Mouse (Mus musculus) CH12.LX (cell line): ENCODE results near the gene Glrb. TPM values are rescaled to one million over a fixed set of nuclear protein-coding genes. Genes with fewer than 3 reads are reported as not detected.

Experiments used
- DNase-seq: peaks from one replicate; pipeline ENCODE4 v3.0.0-alpha.2; 2013; ENCODE audit errors: extremely low read depth
- H3K27ac ChIP-seq: 2 replicates; pipeline ENCODE4 v1.5.1; 2012; ENCODE audit warnings: low read depth, mild to moderate bottlenecking, control low read depth, moderate library complexity; ENCODE audit not compliant: insufficient read depth
- H3K27me3 ChIP-seq: replicated peaks from 2 replicates; pipeline ENCODE3; 2012; ENCODE audit warnings: inconsistent platforms
- H3K36me3 ChIP-seq, 2 experiments: replicated peaks in 1 of 2; 2 replicates each; pipeline versions ENCODE3 to v1.6.1; 2012; ENCODE audit warnings: inconsistent platforms in 1 of 2, low read length in 1 of 2, mild to moderate bottlenecking in 1 of 2, mixed read lengths in 1 of 2, moderate library complexity in 1 of 2; ENCODE audit not compliant: control insufficient read depth in 1 of 2, insufficient read depth in 1 of 2
- H3K4me1 ChIP-seq, 2 experiments: 2 replicates each; pipeline ENCODE4 v1.6.1; 2012; ENCODE audit warnings: inconsistent platforms in 1 of 2, moderate library complexity in 1 of 2; ENCODE audit not compliant: insufficient read depth in 2 of 2, control insufficient read depth in 1 of 2
- H3K4me2 ChIP-seq: 2 replicates; pipeline ENCODE4 v1.6.1; 2012; ENCODE audit warnings: low read depth, mild to moderate bottlenecking, control low read depth; ENCODE audit not compliant: poor library complexity, insufficient read depth, severe bottlenecking
- H3K4me3 ChIP-seq, 3 experiments: fragments of 150-350 bp in 1 of 3; sonication (generic) in 1 of 3; replicated peaks in 1 of 3; 2 replicates each; pipeline versions ENCODE3 to v1.5.1; 2011 to 2012; ENCODE audit warnings: low read depth in 2 of 3, low read length in 2 of 3, mild to moderate bottlenecking in 2 of 3, moderate library complexity in 2 of 3, control low read depth in 1 of 3, improper control_type of control experiment in 1 of 3, inconsistent platforms in 1 of 3, mixed read lengths in 1 of 3; ENCODE audit not compliant: poor library complexity in 1 of 3
- H3K79me2 ChIP-seq: replicated peaks from 2 replicates; pipeline ENCODE4 v1.6.1; 2012; ENCODE audit warnings: mild to moderate bottlenecking, moderate library complexity; ENCODE audit not compliant: control insufficient read depth, poor library complexity, insufficient read depth, severe bottlenecking; ENCODE audit errors: extremely low read depth
- H3K9ac ChIP-seq: 2 replicates; pipeline ENCODE4 v1.6.1; 2012; ENCODE audit warnings: low read depth, mild to moderate bottlenecking, control low read depth, moderate library complexity; ENCODE audit not compliant: insufficient read depth
- H3K9me3 ChIP-seq: replicated peaks from 2 replicates; pipeline ENCODE3; 2012; ENCODE audit warnings: low read length, inconsistent platforms, mixed read lengths
- CHD2 ChIP-seq: IDR thresholded peaks from 2 replicates; pipeline ENCODE4 v1.6.1; 2011; ENCODE audit warnings: low read length, improper control_type of control experiment
- CTCF ChIP-seq, 2 experiments: IDR thresholded peaks in 1 of 2; conservative IDR thresholded peaks in 1 of 2; 2 replicates each; pipeline ENCODE4 v1.5.1; 2011 to 2012; ENCODE audit warnings: low read depth in 2 of 2, low read length in 2 of 2, improper control_type of control experiment in 1 of 2, inconsistent platforms in 1 of 2, mild to moderate bottlenecking in 1 of 2, moderate library complexity in 1 of 2
- ELF1 ChIP-seq: IDR thresholded peaks from 2 replicates; pipeline ENCODE4 v1.6.1; 2014; ENCODE audit warnings: low read depth, mild to moderate bottlenecking, inconsistent platforms, low read length, improper control_type of control experiment
- ETS1 ChIP-seq: conservative IDR thresholded peaks from 2 replicates; pipeline ENCODE4 v1.6.1; 2012; ENCODE audit warnings: low read depth, mild to moderate bottlenecking, inconsistent platforms, low read length, improper control_type of control experiment, moderate library complexity
- GABPA ChIP-seq: IDR thresholded peaks from 2 replicates; pipeline ENCODE4 v1.6.1; 2012; ENCODE audit warnings: low read depth, low read length, improper control_type of control experiment, inconsistent platforms; ENCODE audit not compliant: insufficient replicate concordance
- HCFC1 ChIP-seq: IDR thresholded peaks from 2 replicates; pipeline ENCODE4 v1.6.1; 2012; ENCODE audit warnings: low read depth, mild to moderate bottlenecking, inconsistent platforms, low read length, improper control_type of control experiment
- JUN ChIP-seq: IDR thresholded peaks from 2 replicates; pipeline ENCODE4 v1.6.1; 2011; ENCODE audit warnings: low read depth, mild to moderate bottlenecking, low read length, improper control_type of control experiment, moderate library complexity; ENCODE audit not compliant: insufficient read depth
- JUND ChIP-seq: conservative IDR thresholded peaks from 2 replicates; pipeline ENCODE4 v1.6.1; 2011; ENCODE audit warnings: low read depth, low read length, improper control_type of control experiment
- KAT2A ChIP-seq: IDR thresholded peaks from 2 replicates; pipeline ENCODE4 v1.6.1; 2012; ENCODE audit warnings: low read length, improper control_type of control experiment, inconsistent platforms; ENCODE audit not compliant: insufficient replicate concordance
- MAFK ChIP-seq: IDR thresholded peaks from 2 replicates; pipeline ENCODE4 v1.6.1; 2011; ENCODE audit warnings: low read length, improper control_type of control experiment; ENCODE audit not compliant: insufficient replicate concordance
- MAX ChIP-seq: IDR thresholded peaks from 2 replicates; pipeline ENCODE4 v1.6.1; 2011; ENCODE audit warnings: low read length, improper control_type of control experiment
- MYC ChIP-seq: IDR thresholded peaks from 2 replicates; pipeline ENCODE4 v1.6.1; 2011; ENCODE audit warnings: low read depth, mild to moderate bottlenecking, improper control_type of control experiment, low read length
- POLR2A ChIP-seq: IDR thresholded peaks from 2 replicates; pipeline ENCODE4 v1.6.1; 2011; ENCODE audit warnings: low read depth, mild to moderate bottlenecking, improper control_type of control experiment, low read length
- POLR2AphosphoS2 ChIP-seq: IDR thresholded peaks from 2 replicates; pipeline ENCODE4 v1.6.1; 2011; ENCODE audit warnings: low read depth, low read length, improper control_type of control experiment
- RAD21 ChIP-seq: IDR thresholded peaks from 2 replicates; pipeline ENCODE4 v1.6.1; 2011; ENCODE audit warnings: low read depth, mild to moderate bottlenecking, low read length, improper control_type of control experiment, moderate library complexity
- SMC3 ChIP-seq: IDR thresholded peaks from 2 replicates; pipeline ENCODE4 v1.6.1; 2011; ENCODE audit warnings: low read depth, low read length, improper control_type of control experiment
- USF1 ChIP-seq: IDR thresholded peaks from 2 replicates; pipeline ENCODE4 v1.6.1; 2014; ENCODE audit warnings: low read depth, mild to moderate bottlenecking, inconsistent platforms, low read length, improper control_type of control experiment
- ZKSCAN1 ChIP-seq: IDR thresholded peaks from 2 replicates; pipeline ENCODE4 v1.6.1; 2012; ENCODE audit warnings: low read depth, inconsistent platforms, low read length, improper control_type of control experiment, borderline replicate concordance
- ZMIZ1 ChIP-seq: IDR thresholded peaks from 2 replicates; pipeline ENCODE4 v1.6.1; 2012; ENCODE audit warnings: low read depth, mild to moderate bottlenecking, inconsistent platforms, low read length, improper control_type of control experiment
- ZNF384 ChIP-seq: IDR thresholded peaks from 2 replicates; pipeline ENCODE4 v1.6.1; 2012; ENCODE audit warnings: low read depth, low read length, improper control_type of control experiment, inconsistent platforms
- dilution Hi-C: fragments of 300-500 bp; cut with MboI; formaldehyde crosslinking; loops from 2 replicates; pipeline ENCODE4 v1.14.3; 2020; ENCODE audit warnings: low sequenced_read_pairs; ENCODE audit not compliant: extremely low pct_unique_long_range_greater_than_20kb, extremely low pct_ligation_motif_present
- in situ Hi-C: fragments of 300-500 bp; cut with MboI; formaldehyde crosslinking; loops from 3 replicates; pipeline ENCODE4 v1.14.3; 2019; ENCODE audit warnings: low sequenced_read_pairs, low pct_ligation_motif_present, low pct_unique_long_range_greater_than_20kb, mixed read lengths
- polyA plus RNA-seq: library from polyadenylated mRNA; unstranded; fragments of >175 nt; gene quantifications from 2 replicates; pipeline ENCODE4 v1.2.1, GENCODE M21; 2012; ENCODE audit warnings: low read depth; ENCODE audit not compliant: insufficient read length
- total RNA-seq, 2 experiments: library from RNA; depleted of rRNA; stranded (reverse); fragments of 300-350 nt in 1 of 2; fragments of >200 nt in 1 of 2; gene quantifications; 2 replicates each; pipeline ENCODE4 v1.2.3; 2012 to 2014

Gene Glrb
- total and polyA plus RNA-seq, 3 experiments: not detected

DNA sequence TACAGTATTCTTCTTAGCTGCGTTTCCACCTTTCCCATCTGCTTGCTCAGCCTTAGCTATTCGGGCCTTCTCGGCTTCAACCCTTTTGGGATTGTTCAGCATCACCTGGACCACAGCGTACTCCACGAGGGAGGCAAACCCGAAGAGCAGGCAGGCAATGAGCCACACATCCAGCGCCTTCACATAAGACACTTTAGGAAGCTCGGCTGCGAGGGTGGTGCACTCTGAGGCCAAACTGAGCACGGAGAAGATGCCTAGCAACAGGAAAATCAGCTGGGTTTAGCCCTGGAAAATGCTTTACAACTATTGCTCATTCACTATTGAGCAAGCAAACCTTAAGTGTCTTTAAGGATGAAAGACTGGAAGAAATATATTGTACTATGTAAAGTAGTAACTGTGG is 62.5 kb downstream of the Glrb start:
- in situ Hi-C loops (no loop called here), dilution Hi-C loops (no loop called here)
- H3K4me1 ChIP-seq: no peaks in the 10 kb centered on the region
- H3K79me2 ChIP-seq: no peaks in the 10 kb centered on the region
- H3K9me3 ChIP-seq: no peaks in the 10 kb centered on the region
- no peak for DNase-seq
- H3K4me2 ChIP-seq: no peak overlapping the region
- H3K9ac ChIP-seq: no peak overlapping the region
- H3K27me3 ChIP-seq: no peaks in the 10 kb centered on the region
- no peak overlapping the region for H3K27ac ChIP-seq
- no peak overlapping the region for H3K4me3 ChIP-seq
- H3K36me3 ChIP-seq: no peaks in the 10 kb centered on the region
- TF ChIP-seq MAX (no peak), SMC3 (no peak), GABPA (no peak), ELF1 (no peak), ZMIZ1 (no peak), JUN (no peak), MYC (no peak), USF1 (no peak), ZNF384 (no peak), HCFC1 (no peak), KAT2A (no peak), CTCF (conservative IDR thresholded peaks at IDR 0.05 in 1 of 2, IDR thresholded peaks at IDR 0.05 in 1 of 2; ENCODE audit: low read depth in 2 of 2, low read length in 2 of 2) (no peak), POLR2A (no peak)

DNA sequence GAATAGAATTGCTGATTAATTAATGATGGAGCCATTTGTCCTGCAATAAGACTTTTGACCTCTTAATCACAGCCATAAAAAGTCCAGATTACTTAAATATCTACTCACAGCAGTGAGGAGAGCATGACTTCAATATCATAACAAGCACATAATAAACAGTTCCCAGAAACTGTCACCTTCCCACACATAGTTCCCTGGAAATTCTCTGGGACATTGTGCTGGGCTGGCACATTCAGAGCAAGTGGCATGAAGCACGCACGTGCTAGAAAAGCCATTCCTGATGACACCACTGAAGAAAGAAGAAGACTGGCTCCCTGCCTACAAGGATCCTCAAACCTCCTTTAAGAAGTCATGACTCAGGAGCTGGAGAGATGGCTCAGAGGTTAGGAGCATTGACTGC is 67.8 kb downstream of the Glrb start:
- dilution Hi-C loops (no loop called here), in situ Hi-C loops (no loop called here)
- Histone ChIP-seq H3K36me3 (no peaks in the 10 kb centered on the region), H3K27ac (no peak overlapping the region), H3K79me2 (no peaks in the 10 kb centered on the region), H3K4me1 (no peaks in the 10 kb centered on the region), H3K4me2 (no peak overlapping the region), H3K4me3 (no peak overlapping the region), H3K9ac (no peak overlapping the region), H3K9me3 (no peaks in the 10 kb centered on the region), H3K27me3 (no peaks in the 10 kb centered on the region)
- DNase-seq: no peak
- TF ChIP-seq CTCF (conservative IDR thresholded peaks at IDR 0.05 in 1 of 2, IDR thresholded peaks at IDR 0.05 in 1 of 2; ENCODE audit: low read depth in 2 of 2, low read length in 2 of 2): no peak
- no peak for TF ChIP-seq POLR2AphosphoS2
- TF ChIP-seq MAFK: no peak
- TF ChIP-seq HCFC1: no peak
- no peak for TF ChIP-seq ZKSCAN1
- TF ChIP-seq CHD2: no peak
- no peak for TF ChIP-seq SMC3
- TF ChIP-seq ZNF384: no peak
- no peak for TF ChIP-seq MYC
- TF ChIP-seq JUN: no peak
- TF ChIP-seq ETS1: no peak
- no peak for TF ChIP-seq POLR2A
- no peak for TF ChIP-seq USF1
- TF ChIP-seq JUND: no peak
- TF ChIP-seq RAD21: no peak
